Mouse (Mus musculus) embryonic facial prominence, embryonic 10.5 days (tissue): ENCODE results near the gene Zfp985. TPM values are rescaled to one million over a fixed set of nuclear protein-coding genes. Genes with fewer than 3 reads are reported as not detected.
"Not testable (repeated sequence)": the region's sequence is repeated elsewhere in the genome, so short reads cannot be mapped to it uniquely, and the experiment has no call there.

ENCODE experiments used
- DNase-seq: peaks from one replicate; pipeline ENCODE4 v3.0.0-alpha.2; 2017; ENCODE audit warnings: low spot score
- H3K27ac ChIP-seq: fragments of 300-500 bp; sonication (generic); replicated peaks from 2 replicates; pipeline ENCODE4 v1.5.1; 2016; ENCODE audit warnings: mild to moderate bottlenecking
- H3K27me3 ChIP-seq: fragments of 300-500 bp; sonication (generic); replicated peaks from 2 replicates; pipeline ENCODE4 v1.6.1; 2016; ENCODE audit warnings: low read depth, mild to moderate bottlenecking; ENCODE audit not compliant: poor library complexity, severe bottlenecking
- H3K36me3 ChIP-seq: fragments of 300-500 bp; sonication (generic); replicated peaks from 2 replicates; pipeline ENCODE4 v1.6.1; 2016; ENCODE audit warnings: mild to moderate bottlenecking, moderate library complexity
- H3K4me1 ChIP-seq: fragments of 300-500 bp; sonication (generic); 2 replicates; pipeline ENCODE4 v1.6.1; 2016
- H3K4me3 ChIP-seq: fragments of 300-500 bp; sonication (generic); 2 replicates; pipeline ENCODE4 v1.5.1; 2016; ENCODE audit warnings: mild to moderate bottlenecking, moderate library complexity
- H3K9me3 ChIP-seq: fragments of 300-500 bp; sonication (generic); 2 replicates; pipeline ENCODE4 v1.6.1; 2016; ENCODE audit warnings: mild to moderate bottlenecking
- WGBS: fragments of 180-500 bp; shearing (Covaris S2); methylation state at CpG from one replicate; pipeline ENCODE4 v1.1.7; 2016; 5-methylcytosine and 5-hydroxymethylcytosine counted together
- polyA plus RNA-seq: library from polyadenylated mRNA; unstranded; fragments of >200 nt; fragmentation: Nextera tagmentation; extraction: Ambion mirVana; gene quantifications from 2 replicates; pipeline ENCODE4 v1.2.1, GENCODE M21; 2016

The Zfp985 gene
- polyA plus RNA-seq, 1 experiment from 2014 or later, result 0.17 TPM

GRCm38 (mm10) chr4:147565426-147566220 lies 12.5 kb downstream of the Zfp985 start:
- H3K36me3 ChIP-seq, result no peaks in the 10 kb centered on the region
- peaks cover 21% of the 10 kb centered on the region for H3K9me3 ChIP-seq
- no peak overlapping the region for H3K27ac ChIP-seq
- H3K27me3 ChIP-seq, result no peaks in the 10 kb centered on the region
- 73% methylated on average over 6 of the region's 6 CpGs for WGBS
- H3K4me1 ChIP-seq, result no peaks in the 10 kb centered on the region
- no peak overlapping the region for H3K4me3 ChIP-seq
- no peak for DNase-seq

GRCm38 (mm10) chr4:147571156-147571555 lies 18.1 kb downstream of the Zfp985 start:
- DNase-seq, H3K4me3 ChIP-seq: not testable (repeated sequence)
- 86% methylated on average over 8 of the region's 8 CpGs for WGBS

GRCm38 (mm10) chr4:147579371-147579770 lies 26.3 kb downstream of the Zfp985 start:
- WGBS, result 92% methylated on average over 4 of the region's 4 CpGs
- H3K4me3 ChIP-seq, DNase-seq, H3K36me3 ChIP-seq, H3K4me1 ChIP-seq, H3K27ac ChIP-seq, H3K27me3 ChIP-seq: not testable (repeated sequence)
- peaks cover 23% of the 10 kb centered on the region for H3K9me3 ChIP-seq

More at GRCm38 (mm10) chr4:147571156-147571555, 18.1 kb downstream of the Zfp985 start:
- H3K36me3 ChIP-seq, H3K4me1 ChIP-seq, H3K27me3 ChIP-seq, H3K27ac ChIP-seq: not testable (repeated sequence)
- H3K9me3 ChIP-seq, result peaks cover 27% of the 10 kb centered on the region

- no peak for DNase-seq
- no peak overlapping the region for H3K27ac ChIP-seq
- no peaks in the 10 kb centered on the region for H3K27me3 ChIP-seq
- H3K9me3 ChIP-seq, result peaks cover 46% of the 10 kb centered on the region
- no peaks in the 10 kb centered on the region for H3K4me1 ChIP-seq
- H3K4me3 ChIP-seq, result no peak overlapping the region
- no peaks in the 10 kb centered on the region for H3K36me3 ChIP-seq
- WGBS, result 62% methylated on average over 1 of the region's 1 CpGs
Observed at GRCm38 (mm10) chr4:147586511-147587473, 33.7 kb downstream of the Zfp985 start.

GRCm38 (mm10) chr4:147594630-147595029 lies 41.6 kb downstream of the Zfp985 start:
- H3K27me3 ChIP-seq, H3K36me3 ChIP-seq, DNase-seq, H3K4me1 ChIP-seq, H3K4me3 ChIP-seq, H3K27ac ChIP-seq: not testable (repeated sequence)
- peaks cover 23% of the 10 kb centered on the region for H3K9me3 ChIP-seq
- 87% methylated on average over 3 of the region's 3 CpGs for WGBS

GRCm38 (mm10) chr4:147597685-147598084 lies 44.6 kb downstream of the Zfp985 start:
- Histone ChIP-seq H3K27me3 (no peaks in the 10 kb centered on the region), H3K4me1 (no peaks in the 10 kb centered on the region), H3K9me3 (peaks cover 35% of the 10 kb centered on the region), H3K27ac (no peak overlapping the region), H3K36me3 (no peaks in the 10 kb centered on the region), H3K4me3 (no peak overlapping the region)
- WGBS, result 58% methylated on average over 1 of the region's 1 CpGs
- no peak for DNase-seq

GRCm38 (mm10) chr4:147598831-147599230 lies 45.8 kb downstream of the Zfp985 start:
- Histone ChIP-seq H3K27me3 (no peaks in the 10 kb centered on the region), H3K4me3 (no peak overlapping the region), H3K4me1 (no peaks in the 10 kb centered on the region), H3K36me3 (no peaks in the 10 kb centered on the region), H3K27ac (no peak overlapping the region), H3K9me3 (peaks cover 35% of the 10 kb centered on the region)
- WGBS, result 58% methylated on average over 2 of the region's 2 CpGs
- no peak for DNase-seq

- Histone ChIP-seq H3K27me3 (no peaks in the 10 kb centered on the region), H3K36me3 (no peaks in the 10 kb centered on the region), H3K27ac (no peak overlapping the region), H3K4me1 (no peaks in the 10 kb centered on the region), H3K4me3 (no peak overlapping the region), H3K9me3 (peaks cover 31% of the 10 kb centered on the region)
- DNase-seq, result no peak
- WGBS, result 67% methylated on average over 1 of the region's 1 CpGs
Observed at GRCm38 (mm10) chr4:147601881-147602280, 48.8 kb downstream of the Zfp985 start.

- H3K4me1 ChIP-seq, result no peaks in the 10 kb centered on the region
- 87% methylated on average over 4 of the region's 4 CpGs for WGBS
- no peaks in the 10 kb centered on the region for H3K36me3 ChIP-seq
- H3K9me3 ChIP-seq, result peaks cover 28% of the 10 kb centered on the region
- H3K4me3 ChIP-seq, result no peak overlapping the region
- H3K27ac ChIP-seq, result no peak overlapping the region
- no peaks in the 10 kb centered on the region for H3K27me3 ChIP-seq
- no peak for DNase-seq
Observed at GRCm38 (mm10) chr4:147603806-147604205, 50.7 kb downstream of the Zfp985 start.

- Histone ChIP-seq H3K9me3 (peaks cover 17% of the 10 kb centered on the region; the same call in 1 of the 2 replicates), H3K27me3 (no peaks in the 10 kb centered on the region), H3K27ac (no peak overlapping the region), H3K4me3 (no peak overlapping the region), H3K4me1 (no peaks in the 10 kb centered on the region), H3K36me3 (no peaks in the 10 kb centered on the region)
- WGBS, result 83% methylated on average over 4 of the region's 4 CpGs
- no peak for DNase-seq
Observed at GRCm38 (mm10) chr4:147605521-147605920, 52.4 kb downstream of the Zfp985 start.

- not testable (repeated sequence) for H3K36me3 ChIP-seq, H3K4me3 ChIP-seq, H3K27me3 ChIP-seq, H3K4me1 ChIP-seq, DNase-seq, H3K27ac ChIP-seq
- 86% methylated on average over 6 of the region's 6 CpGs for WGBS
- H3K9me3 ChIP-seq, result peaks cover 13% of the 10 kb centered on the region; the same call in 1 of the 2 replicates
Observed at GRCm38 (mm10) chr4:147606511-147606910, 53.4 kb downstream of the Zfp985 start.

- not testable (repeated sequence) for H3K27ac ChIP-seq, DNase-seq, H3K27me3 ChIP-seq, H3K4me1 ChIP-seq, H3K4me3 ChIP-seq, H3K9me3 ChIP-seq, H3K36me3 ChIP-seq
- no CpG with 5 or more reads among the region's 2 CpGs for WGBS
Observed at GRCm38 (mm10) chr4:147633818-147634262, 80.8 kb downstream of the Zfp985 start.
